ENCODE assay signal across 8 mouse cellular contexts in the genomic region with DNA sequence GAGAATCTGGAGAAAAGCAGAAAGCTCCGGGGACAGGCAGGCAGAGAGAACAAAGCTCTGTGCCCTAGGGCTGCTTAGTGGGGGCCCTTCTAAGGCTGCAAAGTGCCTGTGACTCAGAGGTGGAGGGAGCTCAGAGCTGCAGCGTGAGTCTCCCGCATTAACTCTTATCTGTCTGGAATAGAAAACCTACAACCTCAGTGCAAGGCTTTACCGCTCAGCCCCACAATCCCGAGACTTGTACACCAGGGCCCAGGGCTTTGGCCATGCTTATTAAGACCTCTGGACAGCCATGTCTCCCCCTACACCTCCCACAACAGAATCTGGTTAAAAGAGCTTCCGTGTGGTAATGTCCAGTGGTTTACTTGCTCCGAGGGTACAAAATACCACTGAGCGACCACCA. TPM values are rescaled to one million over a fixed set of nuclear protein-coding genes. Genes with fewer than 3 reads are reported as not detected.
DNase-seq lines count a peak whose midpoint lies in the region; ATAC-seq and TF ChIP-seq lines count a peak whose summit lies in the region.

No protein-coding gene starts in this region.

- H3K4me2 ChIP-seq in liver, embryonic 13.5 days, result peak overlapping the region; percentile 71

- no peak overlapping the region for H3K9ac ChIP-seq in liver, embryonic 13.5 days

- ATAC-seq in megakaryocyte, adult 5-6 weeks (ENCODE audit: poor library complexity, severe bottlenecking), result no peak
- ATAC-seq in liver, embryonic 13.5 days (ENCODE audit: low read depth), result no peak

- DNase-seq in liver, embryonic 13.5 days, result no peak
- peak; percentile 7 for DNase-seq in yolk sac, embryonic 10.5 days (ENCODE audit: low spot score)
- no peak for DNase-seq in right cerebral cortex, postnatal 14 days
- no peak for DNase-seq in layer of hippocampus, adult 18-20 months (ENCODE audit: low spot score in 2 of 2)
- DNase-seq in thymus, postnatal 36 days, result no peak

- TF ChIP-seq CTCF in embryonic fibroblast, embryonic 13.5 days (IDR thresholded peaks at IDR 0.05; ENCODE audit: borderline replicate concordance, insufficient read depth, low read length), result no peak

- no peaks in the 10 kb centered on the region for H3K36me3 ChIP-seq in megakaryocyte, embryonic 14.5 days (replicated peaks; ENCODE audit: low read length)
- no peaks in the 10 kb centered on the region for H3K36me3 ChIP-seq in liver, embryonic 13.5 days

- peak; percentile 44; the same call in 1 of the 2 replicates for TF ChIP-seq POLR2A in embryonic fibroblast, embryonic 13.5 days (IDR thresholded peaks at IDR 0.05; ENCODE audit: low read depth, low read length)

- H3K4me1 ChIP-seq in megakaryocyte, embryonic 14.5 days, result peaks cover 49% of the 10 kb centered on the region
- H3K4me1 ChIP-seq in embryonic fibroblast, embryonic 13.5 days (ENCODE audit: control insufficient read depth, insufficient read depth, low read length), result 0 out of 2 replicates have a peak, but pooled peaks cover 2% of the 10 kb centered on the region
- H3K4me1 ChIP-seq in liver, embryonic 13.5 days (replicated peaks), result peaks cover 7% of the 10 kb centered on the region; the same call in 1 of the 2 replicates

- peak overlapping the region; percentile 93 for H3K4me3 ChIP-seq in megakaryocyte, embryonic 14.5 days (replicated peaks)
- peak overlapping the region; percentile 81 for H3K4me3 ChIP-seq in embryonic fibroblast, embryonic 13.5 days (ENCODE audit: insufficient read depth, low read length)
- peak overlapping the region; percentile 59; the same call in 1 of the 2 replicates for H3K4me3 ChIP-seq in liver, embryonic 13.5 days (replicated peaks)

- H3K9me3 ChIP-seq in megakaryocyte, embryonic 14.5 days, result peaks cover 4% of the 10 kb centered on the region; the same call in 1 of the 2 replicates
- no peaks in the 10 kb centered on the region for H3K9me3 ChIP-seq in liver, embryonic 13.5 days (replicated peaks)

- peak overlapping the region; percentile 87 for H3K27ac ChIP-seq in embryonic fibroblast, embryonic 13.5 days (ENCODE audit: insufficient read depth, low read length)
- H3K27ac ChIP-seq in liver, embryonic 13.5 days, result no peak overlapping the region

- H3K27me3 ChIP-seq in megakaryocyte, embryonic 14.5 days (replicated peaks), result peaks cover 82% of the 10 kb centered on the region
- H3K27me3 ChIP-seq in liver, embryonic 13.5 days, result peaks cover 71% of the 10 kb centered on the region

- WGBS in liver, embryonic 13.5 days (ENCODE audit: insufficient replicate concordance), result 6% methylated on average over 8 of the region's 8 CpGs

RNA-seq across cellular contexts. Expression of a gene that starts 0.8 kb away (rescaled TPM):
- 11.4 and 13.6 TPM in 2 replicates for polyA plus RNA-seq in megakaryocyte, embryonic 14.5 days (2012; ENCODE audit: insufficient read depth, low replicate concordance)
- 51.2 and 57.6 TPM in 2 replicates for total RNA-seq in megakaryocyte, adult 5-6 weeks (2015)
- total RNA-seq in megakaryocyte, adult 5-6 weeks (2017), result 30.9 and 40.7 TPM in 2 replicates
- polyA plus RNA-seq in embryonic fibroblast, embryonic 13.5 days (2011; ENCODE audit: insufficient read length, low read depth, missing spikeins), result 29.5 and 30.7 TPM in 2 replicates
- polyA plus RNA-seq in liver, embryonic 13.5 days (2015; fragmentation: Nextera tagmentation; extraction: Ambion mirVana), result 2.1 and 3.1 TPM in 2 replicates
- total RNA-seq in layer of hippocampus, adult 18-20 months (2021), result 10 to 100 TPM; 41.9 to 48.2 TPM
